Mouse (Mus musculus): Measurements from ENCODE around the gene Pabpc6.

DNA sequence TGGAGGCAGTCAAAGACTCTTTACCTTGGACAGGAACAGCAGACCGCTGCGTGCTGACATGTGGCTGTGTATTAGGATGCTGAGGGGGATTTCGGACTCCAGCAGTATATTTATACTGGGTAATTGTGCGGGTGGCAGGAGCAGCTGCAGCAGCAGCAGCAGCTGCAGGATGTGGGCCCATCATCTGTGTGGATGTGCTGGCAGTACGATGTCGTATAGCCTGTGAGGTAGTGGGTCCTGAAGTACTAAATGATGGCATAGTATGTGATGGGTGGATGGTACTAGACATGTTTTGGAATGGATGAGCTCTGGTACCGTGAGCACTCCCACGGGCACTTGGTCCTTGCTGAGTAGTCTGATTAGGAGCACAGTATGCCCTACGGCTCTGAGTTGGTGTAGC lies 1.6 kb downstream of the Pabpc6 start:
- no peak for TF ChIP-seq MYOD1 (IDR thresholded peaks at IDR 0.05; ENCODE audit: control insufficient read depth, insufficient read length, low read depth)
- no peak for TF ChIP-seq CTCF (IDR thresholded peaks at IDR 0.05; ENCODE audit: control insufficient read depth, insufficient read depth, insufficient read length)
- TF ChIP-seq CEBPB (IDR thresholded peaks at IDR 0.05; ENCODE audit: low read depth) = no peak
- no peak for TF ChIP-seq FOSL1 (IDR thresholded peaks at IDR 0.05; ENCODE audit: insufficient read depth, low read length, poor library complexity, severe bottlenecking)
